Mouse (Mus musculus) left cerebral cortex, postnatal 25 days (tissue): ENCODE data around the gene Gm44973. TPM values are rescaled to one million over a fixed set of nuclear protein-coding genes. Genes with fewer than 3 reads are reported as not detected.
"Not testable (repeated sequence)": the region's sequence is repeated elsewhere in the genome, so short reads cannot be mapped to it uniquely, and the experiment has no call there.

ENCODE experiments used
- DNase-seq, 2 experiments: peaks; one replicate each; pipeline ENCODE4 v3.0.0; 2022; ENCODE audit warnings: low spot score in 2 of 2, mixed read lengths in 1 of 2
- intact Hi-C: fragments of 180-260 bp; cut with DNase I; formaldehyde crosslinking; loops from one replicate; pipeline ENCODE4 v1.15.1; 2025
- total RNA-seq, 2 experiments: library from RNA; stranded (reverse); gene quantifications; 2 replicates each; pipeline ENCODE4 v1.2.3; 2021

Gene Gm44973
- not detected for total RNA-seq

DNA sequence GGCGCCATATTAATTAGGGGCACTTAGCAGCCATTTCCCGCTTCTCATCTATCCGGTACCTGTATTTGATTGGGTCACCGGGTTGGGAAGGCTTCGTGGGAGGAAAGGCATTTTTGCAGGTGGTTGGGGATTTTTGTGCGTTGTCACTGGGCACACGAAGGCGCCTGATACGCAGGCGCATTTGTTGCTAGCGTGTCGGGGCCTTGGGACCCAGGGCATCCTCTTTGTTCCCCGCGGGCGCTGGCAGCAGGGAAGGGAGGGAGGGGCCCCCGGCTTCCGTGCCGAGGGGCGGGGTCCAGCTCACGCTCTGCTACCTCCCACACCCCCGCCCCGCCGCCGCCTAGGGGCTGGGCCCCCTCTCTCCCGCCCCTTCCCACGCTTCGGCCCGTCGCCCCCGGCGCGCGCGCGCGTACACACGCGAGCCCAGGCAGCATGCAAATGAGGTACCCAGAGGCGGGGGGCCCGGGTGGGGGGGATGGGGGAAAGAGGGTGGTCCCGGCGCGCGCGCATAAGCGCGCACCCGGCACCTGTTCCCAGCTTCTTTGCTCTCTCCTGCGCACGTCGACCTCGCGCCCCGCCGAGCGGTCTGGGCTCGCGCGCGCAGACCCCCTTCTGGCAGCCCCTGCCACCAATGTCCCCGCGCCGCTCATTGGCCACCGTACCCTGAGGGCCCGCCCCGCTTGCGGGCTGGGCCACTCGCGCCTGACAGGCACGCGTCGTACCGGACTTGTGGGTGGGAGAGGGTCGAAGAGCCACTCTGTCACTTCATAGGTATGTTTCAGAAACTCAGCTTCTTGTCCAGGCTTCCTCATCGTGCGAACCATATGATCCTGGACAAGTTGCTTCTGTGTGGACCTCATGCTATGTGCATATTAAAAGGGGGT is at the start of gene Gm44973:
Gene Gm44973 (plus strand): TSS at position 379 of the 884 bp plus-strand sequence.
- peak; percentile 93 to 96 for DNase-seq
- intact Hi-C loops, result loop anchor here (2.0 kb wide), 2 partner anchors 19 to 73 kb away; partner anchors contain the start of gene Zfp579

DNA sequence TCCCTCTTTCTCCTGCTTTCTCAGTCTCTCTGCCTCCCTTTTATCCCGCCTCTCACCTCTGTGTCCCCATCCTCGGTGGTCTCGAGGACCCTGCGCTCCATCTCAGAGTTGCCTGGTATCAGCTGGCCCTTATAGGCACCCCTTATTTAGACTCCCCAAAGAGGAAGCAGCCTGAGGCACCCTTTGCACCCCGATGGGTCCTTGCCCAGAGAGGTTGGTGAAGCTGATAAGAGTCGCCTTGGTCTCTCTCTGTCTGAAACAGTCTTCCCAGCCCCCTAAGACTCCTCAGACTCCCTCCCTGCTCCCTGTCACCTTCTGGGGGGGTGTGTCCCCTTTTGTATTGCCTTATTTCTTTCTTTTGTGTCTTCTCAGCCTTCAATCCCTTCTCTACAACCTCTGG is 44.2 kb upstream of the Gm44973 start, which contains the start of gene Sbk3:
Gene Sbk3 (minus strand): TSS at position 101 of the 400 bp plus-strand sequence.
- intact Hi-C loops, result no loop called here
- DNase-seq, result no peak

DNA sequence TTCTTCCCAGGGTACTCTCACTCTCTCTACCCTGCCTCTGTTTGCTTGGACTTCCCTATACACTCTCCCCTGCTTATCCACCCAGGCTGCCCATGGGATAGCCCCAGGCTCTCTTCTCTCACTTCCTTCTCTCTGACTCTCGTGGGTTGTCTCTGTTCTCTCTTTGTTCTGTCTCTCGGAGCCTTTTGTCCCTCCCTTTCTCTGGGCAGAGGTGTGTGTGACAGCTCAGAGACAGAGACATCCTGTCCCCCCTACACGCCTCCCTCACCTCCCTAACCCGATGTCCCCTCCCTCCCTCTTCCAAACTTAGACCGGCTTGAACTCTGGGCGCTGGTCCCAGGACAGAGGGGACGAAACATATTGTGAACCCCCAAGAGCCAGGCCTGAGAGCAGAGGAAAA is 43.6 kb upstream of the Gm44973 start:
- no peak for DNase-seq
- intact Hi-C loops, result no loop called here

DNA sequence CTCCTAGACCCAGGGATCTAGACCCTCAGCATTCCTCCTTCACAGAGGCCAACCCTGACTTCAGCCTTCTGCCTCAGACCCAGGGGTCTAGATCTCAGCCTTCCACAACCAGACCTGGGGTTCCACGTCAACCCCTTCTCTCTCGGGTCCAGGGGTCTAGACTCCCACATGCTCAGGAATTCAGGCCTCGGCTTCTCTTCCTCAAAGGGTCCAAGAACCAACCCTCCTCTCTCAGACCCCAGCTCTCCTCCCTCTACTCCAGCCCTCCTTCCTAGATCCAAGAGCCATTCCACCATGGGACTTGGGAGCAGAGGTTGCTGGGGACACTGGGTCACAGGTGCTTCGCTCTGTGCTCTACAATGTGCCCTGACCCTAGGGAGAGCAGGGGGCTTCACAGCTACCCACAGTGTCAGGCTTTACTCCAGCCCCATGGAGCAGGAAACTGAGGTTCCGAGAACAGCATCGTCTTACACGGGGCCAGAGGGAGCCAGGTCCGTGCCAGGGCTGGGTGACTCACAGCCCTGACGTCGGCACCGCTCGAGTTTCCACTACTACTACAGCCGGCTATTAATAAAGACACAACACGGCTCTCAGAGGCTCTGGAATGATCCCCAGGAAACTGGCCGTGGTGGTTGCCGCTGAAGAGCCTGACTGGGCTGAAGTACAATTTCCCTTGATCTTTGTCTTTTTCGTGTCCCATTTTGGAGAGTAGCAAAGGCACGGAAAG is 42.8 kb upstream of the Gm44973 start:
- intact Hi-C loops, result no loop called here

DNA sequence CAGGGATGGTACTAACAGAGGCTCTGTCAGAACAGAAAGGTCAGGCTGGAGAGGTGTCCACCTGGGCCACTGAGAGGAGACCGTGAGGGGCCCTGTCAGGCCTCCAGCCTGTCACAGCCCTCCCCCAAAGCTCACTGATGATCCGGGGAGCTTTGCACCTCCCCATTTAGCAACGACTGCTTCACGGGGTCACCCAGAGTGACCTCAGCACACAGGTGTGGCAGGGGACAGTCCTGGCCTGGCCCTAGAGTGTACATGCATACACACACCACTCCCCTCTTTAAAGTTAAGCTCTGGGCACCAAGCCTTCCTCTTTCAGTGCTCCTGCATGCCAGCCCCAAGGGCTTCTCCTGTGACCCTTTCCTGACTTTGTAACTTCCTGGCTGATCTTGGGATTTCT is 39.8 kb upstream of the Gm44973 start:
- intact Hi-C loops, result no loop called here
- DNase-seq, result no peak

More for the DNA sequence above, 42.8 kb upstream of the Gm44973 start:
- peak in 1 of 2 experiments; percentile 29 for DNase-seq

DNA sequence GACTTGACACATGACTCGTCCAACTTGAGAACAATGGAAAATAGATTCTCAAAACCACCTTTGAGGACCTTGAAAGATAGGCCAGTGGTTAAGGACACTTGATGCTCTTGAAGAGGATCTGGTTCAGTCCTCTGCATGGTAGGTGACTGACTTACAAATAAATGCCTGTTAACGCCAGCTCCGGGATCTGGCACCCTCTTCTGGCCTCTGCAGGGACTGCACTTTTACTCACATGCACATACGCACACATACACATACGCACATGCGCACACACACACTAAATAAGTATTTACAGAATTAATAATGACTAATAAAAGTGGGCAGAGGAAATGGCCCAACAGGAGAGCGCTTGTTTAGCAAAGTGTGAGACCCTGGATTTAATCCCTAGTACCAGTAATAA is 38.5 kb upstream of the Gm44973 start:
- DNase-seq, result no peak
- intact Hi-C loops, result no loop called here

DNA sequence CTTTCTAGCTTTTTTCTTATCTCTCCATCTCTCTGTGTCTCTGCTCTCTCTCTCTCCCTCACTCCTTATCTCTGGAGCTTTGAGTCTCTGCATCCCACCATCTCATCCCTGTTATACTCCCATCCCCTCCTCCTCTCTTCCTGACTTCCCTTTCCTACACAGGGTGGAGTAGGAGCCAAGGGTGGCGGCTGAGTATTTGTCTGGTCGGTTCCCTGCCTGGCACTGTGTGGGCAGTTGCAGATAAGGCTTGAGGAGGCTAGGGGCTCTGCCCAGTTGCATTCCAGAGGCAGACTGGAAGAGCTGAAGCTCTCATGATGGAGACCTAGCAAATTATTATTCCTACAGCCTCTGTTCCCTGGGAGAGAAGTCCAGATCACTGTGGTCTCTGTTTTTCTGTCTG is 27.0 kb upstream of the Gm44973 start:
- DNase-seq, result no peak
- intact Hi-C loops, result no loop called here

DNA sequence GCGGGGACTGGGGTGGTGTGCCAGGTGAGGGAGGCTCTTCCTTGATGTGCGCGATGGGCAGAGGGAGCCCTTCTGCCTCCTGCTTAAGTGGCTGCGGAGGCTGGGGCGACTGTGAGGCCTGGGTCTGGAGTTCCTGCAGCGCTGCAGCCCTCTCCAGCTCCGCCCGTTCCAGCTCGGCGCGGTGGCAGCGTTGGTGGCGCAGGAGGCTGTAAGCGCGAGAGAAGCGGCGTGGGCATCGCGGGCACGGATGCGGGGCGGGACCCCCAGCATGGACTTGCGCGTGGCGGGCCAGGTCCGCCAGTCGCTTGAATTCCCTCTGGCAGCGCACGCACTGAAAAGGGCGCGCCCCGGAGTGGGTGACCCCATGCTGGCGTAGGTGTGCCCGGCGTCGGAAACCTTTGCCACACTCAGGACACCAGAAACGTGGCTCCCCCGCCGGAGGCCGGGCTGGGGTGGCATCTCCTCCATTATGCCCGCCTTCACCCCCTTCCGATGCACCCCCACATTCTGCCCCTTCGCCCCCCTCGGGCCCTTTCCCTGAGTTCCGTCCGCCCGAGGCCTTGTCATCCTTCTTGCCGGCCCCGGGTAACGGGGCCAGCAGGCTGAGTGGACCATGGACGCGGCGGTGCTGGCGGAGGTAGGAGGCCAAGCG is 21.8 kb upstream of the Gm44973 start:
- intact Hi-C loops, result no loop called here
- DNase-seq, result no peak

DNA sequence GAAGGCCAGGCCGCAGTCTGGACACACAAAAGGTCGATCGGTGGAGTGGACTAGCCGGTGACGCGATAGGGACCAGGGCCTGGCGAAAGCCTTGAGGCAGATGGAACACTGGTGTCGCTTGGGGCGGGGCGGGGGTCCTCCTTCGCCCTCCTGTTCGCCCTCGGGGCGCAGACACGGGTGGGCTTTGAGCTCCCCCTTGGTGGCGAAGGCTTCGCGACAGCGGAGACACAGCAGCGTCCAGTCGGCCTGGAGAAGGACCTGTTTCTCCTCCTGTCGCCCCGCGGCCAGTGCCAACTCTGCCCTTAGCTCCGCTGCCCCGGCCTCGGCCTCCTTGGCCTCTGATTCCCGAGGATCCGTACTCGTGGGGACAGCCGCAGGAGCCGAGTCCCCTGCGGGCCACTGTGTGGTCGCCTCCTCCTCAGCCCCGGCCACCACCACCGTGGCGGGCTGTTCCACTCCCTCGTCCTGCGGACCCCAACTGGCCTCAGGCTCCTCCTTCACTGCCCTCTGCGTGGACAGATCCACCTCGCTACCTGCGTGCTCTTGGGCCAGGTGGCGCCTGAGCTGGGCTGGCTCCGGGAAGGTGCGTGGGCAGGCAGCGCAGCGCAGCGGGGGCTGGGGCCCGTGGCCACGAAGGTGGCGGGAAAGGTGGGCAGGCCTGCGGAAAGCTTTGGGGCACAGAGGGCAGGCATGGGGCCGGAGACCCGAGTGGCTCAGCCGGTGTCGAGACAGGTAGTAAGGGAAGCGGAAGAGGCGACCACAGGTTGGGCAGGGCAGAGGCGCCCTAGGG is 21.1 kb upstream of the Gm44973 start:
- intact Hi-C loops, result no loop called here
- DNase-seq, result no peak

DNA sequence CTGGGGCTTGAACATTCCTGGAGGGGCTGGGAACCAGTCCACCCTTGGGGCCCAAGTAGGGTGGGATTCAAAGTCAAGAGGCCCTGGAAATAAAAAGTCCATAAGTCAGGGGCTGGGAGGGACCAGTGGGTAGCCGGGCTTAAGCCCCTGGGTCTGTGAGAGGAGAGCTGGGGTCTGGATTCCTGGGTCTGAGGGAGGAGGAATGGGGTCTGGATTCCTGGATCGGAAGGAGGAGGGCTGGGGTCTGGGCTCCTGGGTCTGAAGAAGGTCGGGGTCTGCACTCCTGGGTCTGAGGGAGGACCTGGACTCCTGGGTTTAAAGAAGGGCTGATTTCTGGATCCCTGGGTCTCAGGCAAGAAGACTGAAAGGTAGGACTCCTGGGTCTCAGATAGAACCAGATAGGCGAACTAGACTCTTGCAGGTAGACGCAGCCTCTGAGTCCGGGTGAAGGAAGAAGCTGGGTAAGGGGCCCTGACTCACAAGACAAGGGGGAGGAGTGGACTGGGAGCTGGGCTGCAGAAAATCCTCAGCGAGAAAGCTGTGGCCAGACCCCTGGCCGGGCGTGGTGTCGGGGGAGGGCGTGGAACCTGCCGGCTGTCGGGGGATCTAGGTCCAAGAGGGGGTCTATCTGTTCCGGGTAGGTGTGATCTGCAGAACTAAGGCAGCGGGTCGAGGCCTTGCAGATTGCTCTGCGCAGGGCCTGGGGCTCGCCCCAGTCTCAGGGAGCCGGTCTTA is 19.9 kb upstream of the Gm44973 start:
- peak in 1 of 2 experiments; percentile 15 for DNase-seq
- intact Hi-C loops, result loop anchor here (2.0 kb wide), 2 partner anchors 19 to 55 kb away; partner anchors contain the start of genes Fiz1, Gm44973, Zfp524 and Zfp580

DNA sequence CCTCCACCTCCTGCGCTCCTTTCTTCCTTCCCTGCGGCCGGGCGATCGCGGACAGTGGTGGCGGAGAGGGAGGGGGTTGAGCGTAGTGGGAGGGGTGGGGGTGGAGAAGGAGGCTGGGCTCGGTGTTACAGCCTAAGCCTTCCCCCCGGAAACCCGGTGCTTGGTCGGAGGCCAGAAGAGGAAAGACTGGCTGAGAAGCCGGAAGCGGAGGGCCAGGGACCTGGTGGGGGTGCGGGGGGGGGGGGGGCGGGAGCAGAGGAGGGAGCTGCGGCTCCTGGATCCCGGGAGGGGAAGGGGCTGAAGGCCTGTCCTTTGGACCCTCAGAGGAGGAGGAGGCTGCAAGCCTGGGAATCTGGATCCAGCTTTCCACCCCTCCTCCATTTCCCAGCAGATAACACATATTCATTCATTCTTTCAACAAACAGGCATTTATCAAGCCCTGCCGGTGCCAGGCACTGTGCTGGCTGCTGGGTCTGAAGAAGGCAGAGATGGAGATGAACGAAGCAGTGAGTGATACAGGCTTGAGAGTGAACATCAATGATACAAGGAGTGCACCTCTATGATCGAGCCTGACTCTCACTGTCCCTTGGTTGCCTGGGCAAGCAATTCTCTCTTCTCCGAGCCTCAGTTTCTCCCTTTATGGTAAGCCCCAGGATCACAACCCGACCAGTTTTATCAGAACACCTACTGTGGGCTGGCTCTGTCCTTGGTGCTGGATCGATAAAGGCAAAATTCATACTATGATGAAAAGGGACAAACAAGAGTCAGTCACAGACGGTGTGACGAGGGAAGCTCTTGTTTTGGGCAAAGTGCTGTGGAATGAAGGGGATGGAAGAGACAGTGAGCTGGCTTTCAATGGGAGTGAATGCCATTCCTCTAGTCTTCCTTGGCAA is 19.0 kb upstream of the Gm44973 start, which contains the start of gene Zfp579:
Gene Zfp579 (minus strand): TSS at position 156 of the 893 bp plus-strand sequence.
- DNase-seq, result peak; percentile 88 to 94
- intact Hi-C loops, result loop anchor here (2.0 kb wide), 2 partner anchors 19 to 55 kb away; partner anchors contain the start of genes Fiz1, Gm44973, Zfp524 and Zfp580

DNA sequence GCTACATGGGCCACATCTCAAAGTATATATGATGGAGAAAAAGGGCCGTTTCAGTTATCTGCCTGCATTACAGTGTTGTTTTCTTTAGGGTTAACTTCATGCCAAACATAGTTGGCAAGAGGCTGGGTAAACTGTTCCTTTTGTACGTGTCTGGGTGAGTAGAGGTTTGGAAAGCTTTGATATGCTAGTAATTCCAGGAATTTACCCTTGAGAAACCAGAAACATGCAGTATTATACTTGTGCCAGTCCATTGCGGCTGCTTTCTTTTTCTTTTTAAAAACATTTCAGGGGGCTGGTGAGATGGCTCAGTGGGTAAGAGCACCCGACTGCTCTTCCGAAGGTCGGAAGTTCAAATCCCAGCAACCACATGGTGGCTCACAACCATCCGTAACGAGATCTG is 18.4 kb upstream of the Gm44973 start:
- intact Hi-C loops, result loop anchor here (2.0 kb wide), 2 partner anchors 18 to 54 kb away; partner anchors contain the start of genes Fiz1, Gm44973, Zfp524 and Zfp580
- no peak for DNase-seq

DNA sequence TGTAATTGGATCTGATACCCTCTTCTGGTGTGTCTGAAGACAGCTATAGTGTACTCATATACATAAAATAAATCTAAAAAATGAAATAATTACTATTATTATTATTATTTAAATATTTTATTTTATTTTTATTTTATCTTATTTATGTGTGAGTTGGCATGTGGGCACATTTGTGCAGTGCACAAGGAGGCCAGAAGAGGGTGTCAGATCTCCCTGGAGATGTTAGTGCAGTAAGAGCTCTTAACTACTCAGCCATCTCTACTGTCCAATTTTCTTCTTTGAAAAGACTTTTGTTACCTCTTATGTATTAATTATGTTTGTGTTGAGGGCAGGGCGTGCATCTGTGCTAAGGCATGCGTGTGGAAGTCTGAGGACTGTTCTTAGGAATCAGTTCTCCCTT is 15.4 kb upstream of the Gm44973 start:
- no peak for DNase-seq
- intact Hi-C loops, result no loop called here

DNA sequence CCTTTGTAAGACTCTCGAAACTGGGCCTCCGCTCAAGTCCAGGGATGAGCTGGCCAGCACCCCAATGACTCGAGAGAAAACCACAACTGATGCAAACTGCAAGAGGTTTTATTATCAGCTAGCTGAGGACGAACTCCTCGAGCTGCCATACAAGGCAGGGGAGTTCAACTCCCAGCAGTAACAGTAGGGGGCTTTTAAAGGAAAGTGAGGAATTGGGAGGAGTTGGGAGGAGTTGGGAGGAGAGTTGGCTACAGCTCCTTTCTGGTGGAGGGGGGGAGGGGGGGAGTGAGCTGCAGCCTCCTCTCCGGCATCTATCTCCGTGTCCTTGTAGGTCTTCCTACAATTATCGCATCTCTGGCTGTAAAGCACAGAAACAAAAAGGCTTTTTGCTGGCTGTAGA is 12.4 kb upstream of the Gm44973 start:
- DNase-seq, intact Hi-C loops: not testable (repeated sequence)

DNA sequence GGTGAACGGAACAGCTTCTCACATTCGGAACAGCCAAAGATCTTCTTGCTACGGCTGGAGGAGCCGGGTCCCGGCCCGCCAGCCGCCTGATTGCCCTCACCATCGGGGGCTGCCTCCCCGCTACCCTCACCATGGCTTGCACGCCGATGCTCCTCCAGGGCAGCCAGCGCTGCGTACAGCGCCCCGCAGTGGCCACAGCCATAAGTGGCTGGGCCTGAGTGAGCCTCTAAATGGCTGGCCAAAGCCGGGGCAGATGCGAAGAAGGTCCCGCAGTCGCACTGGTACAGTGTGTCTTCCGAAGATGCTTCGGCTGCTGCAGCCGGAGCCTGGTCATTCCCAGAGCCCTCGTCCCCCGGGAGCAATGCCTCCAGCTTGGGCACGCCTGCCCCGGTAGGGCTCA is 7.1 kb upstream of the Gm44973 start:
- intact Hi-C loops, result no loop called here
- DNase-seq, result no peak

DNA sequence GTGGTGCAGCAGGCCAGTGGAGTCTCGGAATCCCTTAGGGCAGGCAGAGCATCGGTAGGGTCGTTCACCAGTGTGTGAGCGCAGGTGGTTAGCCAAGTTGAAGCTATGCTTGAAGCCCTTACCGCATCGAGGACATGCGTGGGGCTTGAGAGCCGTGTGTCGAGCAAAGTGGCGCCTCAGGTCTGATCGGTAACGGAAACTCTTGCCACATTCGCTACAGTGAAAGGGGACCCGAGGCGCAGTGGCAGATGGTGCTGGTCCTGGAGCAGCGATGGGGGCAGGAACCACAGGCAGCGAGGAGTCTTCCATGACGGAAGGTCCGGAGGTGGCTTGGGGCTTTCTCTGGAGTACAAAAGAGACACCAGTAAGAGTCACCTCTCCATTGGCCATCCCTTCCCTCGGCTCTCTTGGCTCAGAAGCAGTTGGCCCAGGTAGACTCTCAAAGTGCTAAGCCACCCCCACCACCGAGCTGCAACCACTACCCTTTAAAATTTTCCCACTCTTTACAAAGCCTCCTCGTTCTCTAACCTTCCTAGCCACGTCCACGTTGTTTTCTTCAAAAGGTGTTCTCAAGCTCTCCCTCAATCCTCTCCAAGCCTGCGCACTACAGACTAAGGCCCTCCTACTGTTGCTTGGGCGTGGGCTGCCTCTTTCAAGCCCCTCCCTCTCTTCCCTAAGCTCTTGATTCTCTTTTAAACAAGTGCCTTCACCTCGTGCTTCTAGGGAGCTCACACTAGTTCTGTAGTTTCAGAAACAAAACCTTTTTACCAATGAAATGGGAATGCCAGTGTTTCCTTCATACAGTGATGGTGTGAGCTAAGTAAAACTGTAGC is 2.4 kb upstream of the Gm44973 start:
- intact Hi-C loops, result no loop called here
- DNase-seq, result no peak
